Comparison of ENCODE assay signal across 11 mouse cellular contexts in genomic region chr2:148043976-148044876, GRCm38 (mm10). TPM values are rescaled to one million over a fixed set of nuclear protein-coding genes. Genes with fewer than 3 reads are reported as not detected.
A peak's percentile ranks its signal among the peaks of the same experiment; 100 is the strongest.
DNase-seq lines count a peak whose midpoint lies in the region; ATAC-seq and TF ChIP-seq lines count a peak whose summit lies in the region.
"Had no signal": no experiment of that assay in that cellular context is flagged by ENCODE, and none has a peak within 500 bp of the region (broad histone marks: within the 10 kb centered on the region; RNA-seq: fewer than 3 reads in every experiment).

No protein-coding gene starts in this region.

- no peaks in the 10 kb centered on the region for H3K36me3 ChIP-seq in forebrain, embryonic 11.5 days (ENCODE audit: control insufficient read depth, insufficient read depth, low read length)
- H3K36me3 ChIP-seq in forebrain, embryonic 15.5 days, result no peaks in the 10 kb centered on the region
- H3K36me3 ChIP-seq in C2C12 (ENCODE audit: control insufficient read depth, insufficient read depth), result peaks cover 13% of the 10 kb centered on the region
- H3K36me3 ChIP-seq in hindbrain, embryonic 12.5 days, result no peaks in the 10 kb centered on the region
- no peaks in the 10 kb centered on the region for H3K36me3 ChIP-seq in midbrain, embryonic 11.5 days (ENCODE audit: control insufficient read depth, insufficient read depth, low read length)

- peaks cover 9% of the 10 kb centered on the region for H3K79me2 ChIP-seq in C2C12 (ENCODE audit: control insufficient read depth, insufficient read depth)

- peaks cover 2% of the 10 kb centered on the region for H3K79me3 ChIP-seq in C2C12 (ENCODE audit: low read depth)

- H3K27ac ChIP-seq in forebrain, embryonic 11.5 days (ENCODE audit: low read depth, low read length), result no peak overlapping the region
- no peak overlapping the region for H3K27ac ChIP-seq in forebrain, embryonic 15.5 days (replicated peaks)
- H3K27ac ChIP-seq in hindbrain, embryonic 12.5 days, result no peak overlapping the region
- peak overlapping the region; percentile 50 for H3K27ac ChIP-seq in midbrain, embryonic 11.5 days (ENCODE audit: low read depth, low read length)

- peaks cover 100% of the 10 kb centered on the region for H3K27me3 ChIP-seq in forebrain, embryonic 11.5 days (ENCODE audit: control insufficient read depth, insufficient read depth, low read length)
- H3K27me3 ChIP-seq in forebrain, embryonic 15.5 days, result peaks cover 98% of the 10 kb centered on the region
- H3K27me3 ChIP-seq in C2C12 (ENCODE audit: control insufficient read depth, insufficient read depth, insufficient read length), result peaks cover 21% of the 10 kb centered on the region
- H3K27me3 ChIP-seq in hindbrain, embryonic 12.5 days, result peaks cover 99% of the 10 kb centered on the region
- H3K27me3 ChIP-seq in midbrain, embryonic 11.5 days (ENCODE audit: control insufficient read depth, insufficient read depth, low read length), result peaks cover 100% of the 10 kb centered on the region

- no peak for TF ChIP-seq CTCF in C2C12 (IDR thresholded peaks at IDR 0.05; ENCODE audit: control insufficient read depth, insufficient read depth, insufficient read length)

- H3ac ChIP-seq in C2C12 (ENCODE audit: control insufficient read depth, insufficient read length, low read depth), result no peak overlapping the region

- no peak overlapping the region for H3K4me2 ChIP-seq in forebrain, embryonic 11.5 days (ENCODE audit: low read depth, low read length, severe bottlenecking)
- no peak overlapping the region for H3K4me2 ChIP-seq in forebrain, embryonic 15.5 days (replicated peaks)
- no peak overlapping the region for H3K4me2 ChIP-seq in hindbrain, embryonic 12.5 days (replicated peaks)
- peak overlapping the region; percentile 37 for H3K4me2 ChIP-seq in midbrain, embryonic 11.5 days

- no peak for ATAC-seq in forebrain, embryonic 11.5 days (replicated peaks; ENCODE audit: low FRiP score)
- ATAC-seq in forebrain, embryonic 15.5 days (replicated peaks), result no peak; the same call in 1 of the 2 replicates
- ATAC-seq in hindbrain, embryonic 12.5 days (ENCODE audit: low FRiP score), result no peak
- ATAC-seq in midbrain, embryonic 11.5 days (ENCODE audit: low FRiP score), result no peak

- H3K4me3 ChIP-seq in forebrain, embryonic 11.5 days (ENCODE audit: low read depth, low read length), result peak overlapping the region; percentile 2; the same call in 1 of the 2 replicates
- H3K4me3 ChIP-seq in forebrain, embryonic 15.5 days, result no peak overlapping the region
- H3K4me3 ChIP-seq in C2C12 (ENCODE audit: insufficient read depth, poor library complexity, severe bottlenecking), result peak overlapping the region; percentile 51
- peak overlapping the region; percentile 16 for H3K4me3 ChIP-seq in hindbrain, embryonic 12.5 days
- peak overlapping the region; percentile 32 for H3K4me3 ChIP-seq in midbrain, embryonic 11.5 days (ENCODE audit: low read depth, low read length)

- WGBS in forebrain, embryonic 11.5 days, result 2% methylated on average over 71 of the region's 71 CpGs
- under 1% methylated on average over 71 of the region's 71 CpGs for WGBS in forebrain, embryonic 15.5 days
- under 1% methylated on average over 71 of the region's 71 CpGs for WGBS in hindbrain, embryonic 12.5 days
- under 1% methylated on average over 71 of the region's 71 CpGs for WGBS in midbrain, embryonic 11.5 days

- peaks cover 7% of the 10 kb centered on the region; the same call in 1 of the 2 replicates for H3K4me1 ChIP-seq in forebrain, embryonic 11.5 days (replicated peaks; ENCODE audit: control insufficient read depth, insufficient read depth, low read length)
- peaks cover 29% of the 10 kb centered on the region for H3K4me1 ChIP-seq in forebrain, embryonic 15.5 days
- peaks cover 8% of the 10 kb centered on the region for H3K4me1 ChIP-seq in hindbrain, embryonic 12.5 days
- H3K4me1 ChIP-seq in midbrain, embryonic 11.5 days (ENCODE audit: control insufficient read depth, insufficient read depth, low read length), result peaks cover 9% of the 10 kb centered on the region

- H3K9ac ChIP-seq in forebrain, embryonic 11.5 days (ENCODE audit: low read length), result no peak overlapping the region
- H3K9ac ChIP-seq in forebrain, embryonic 15.5 days (replicated peaks), result no peak overlapping the region
- H3K9ac ChIP-seq in hindbrain, embryonic 12.5 days, result peak overlapping the region; percentile 39; the same call in 1 of the 2 replicates
- peak overlapping the region; percentile 66 for H3K9ac ChIP-seq in midbrain, embryonic 11.5 days (ENCODE audit: low read length)

- no peaks in the 10 kb centered on the region for H3K9me3 ChIP-seq in forebrain, embryonic 11.5 days (ENCODE audit: control insufficient read depth, low read length)
- no peaks in the 10 kb centered on the region for H3K9me3 ChIP-seq in forebrain, embryonic 15.5 days
- no peaks in the 10 kb centered on the region for H3K9me3 ChIP-seq in hindbrain, embryonic 12.5 days (replicated peaks)
- no peaks in the 10 kb centered on the region for H3K9me3 ChIP-seq in midbrain, embryonic 11.5 days (ENCODE audit: control insufficient read depth, low read length)

- peak; percentile 72 for DNase-seq in forebrain, embryonic 11.5 days (ENCODE audit: low spot score)
- peak; percentile 97 for DNase-seq in midbrain, embryonic 11.5 days (ENCODE audit: low spot score, missing footprints)
- DNase-seq in c-Kit-positive CD71-positive TER-119-positive erythroid progenitor cells, embryonic 14.5 days (ENCODE audit: low spot score), result no peak
- no peak for DNase-seq in layer of hippocampus, postnatal 14 days (ENCODE audit: low spot score in 2 of 2)
- DNase-seq in thymus, postnatal 14 days, result no peak
- DNase-seq: B cell, adult 2 months; right cerebral cortex, postnatal 14 days had no signal

TF ChIP-seq in C2C12, 6 proteins besides CTCF, POLR2A, EP300 and RAD21:
- no peak for TF ChIP-seq MYOG (IDR thresholded peaks at IDR 0.05; ENCODE audit: control insufficient read depth, extremely low read depth, insufficient read length)
- no peak for TF ChIP-seq MYOD1 (IDR thresholded peaks at IDR 0.05; ENCODE audit: control insufficient read depth, insufficient read length, low read depth)
- no peak for TF ChIP-seq MAX (IDR thresholded peaks at IDR 0.05)
- no peak for TF ChIP-seq USF1 (IDR thresholded peaks at IDR 0.05; ENCODE audit: low read depth)
- no peak for TF ChIP-seq FOSL1 (IDR thresholded peaks at IDR 0.05; ENCODE audit: insufficient read depth, low read length, poor library complexity, severe bottlenecking)

RNA-seq across cellular contexts. Expression of gene Foxa2, which starts 2.5 kb away (rescaled TPM):
- polyA plus RNA-seq in forebrain, embryonic 11.5 days (2014; fragmentation: Nextera tagmentation; extraction: Ambion mirVana), result 0.15 and 0.69 TPM in 2 replicates
- not detected in 2 replicates for polyA plus RNA-seq in forebrain, embryonic 15.5 days (2015; fragmentation: Nextera tagmentation; extraction: Ambion mirVana)
- 3.6 TPM for polyA plus RNA-seq in C2C12 (2012; fragmentation: generic; extraction: Trizol)
- polyA plus RNA-seq in hindbrain, embryonic 12.5 days (2016; fragmentation: Nextera tagmentation; extraction: Ambion mirVana), result 4.3 and 5.2 TPM in 2 replicates
- 15.1 and 17.9 TPM in 2 replicates for polyA plus RNA-seq in midbrain, embryonic 11.5 days (2014; fragmentation: Nextera tagmentation; extraction: Ambion mirVana)
- total RNA-seq in layer of hippocampus, postnatal 14 days (2021), result not detected
- total RNA-seq: gastrocnemius, postnatal 4 days had no signal

Comparison
In these comparisons a context has a peak if more than half of its experiments do, and no peak if none do; other contexts are left out.
1. DNase-seq: peak in forebrain, embryonic 11.5 days (single experiment) and midbrain, embryonic 11.5 days (single experiment); none in c-Kit-positive CD71-positive TER-119-positive erythroid progenitor cells, embryonic 14.5 days (single experiment), layer of hippocampus, postnatal 14 days (0 of 2) and thymus, postnatal 14 days (single experiment).
2. H3K9ac ChIP-seq: peak in hindbrain, embryonic 12.5 days (single experiment) and midbrain, embryonic 11.5 days (single experiment); none in forebrain, embryonic 11.5 days (single experiment) and forebrain, embryonic 15.5 days (single experiment).